Mouse (Mus musculus): ENCODE measurements around the gene Cps1.

Gene Cps1

DNA sequence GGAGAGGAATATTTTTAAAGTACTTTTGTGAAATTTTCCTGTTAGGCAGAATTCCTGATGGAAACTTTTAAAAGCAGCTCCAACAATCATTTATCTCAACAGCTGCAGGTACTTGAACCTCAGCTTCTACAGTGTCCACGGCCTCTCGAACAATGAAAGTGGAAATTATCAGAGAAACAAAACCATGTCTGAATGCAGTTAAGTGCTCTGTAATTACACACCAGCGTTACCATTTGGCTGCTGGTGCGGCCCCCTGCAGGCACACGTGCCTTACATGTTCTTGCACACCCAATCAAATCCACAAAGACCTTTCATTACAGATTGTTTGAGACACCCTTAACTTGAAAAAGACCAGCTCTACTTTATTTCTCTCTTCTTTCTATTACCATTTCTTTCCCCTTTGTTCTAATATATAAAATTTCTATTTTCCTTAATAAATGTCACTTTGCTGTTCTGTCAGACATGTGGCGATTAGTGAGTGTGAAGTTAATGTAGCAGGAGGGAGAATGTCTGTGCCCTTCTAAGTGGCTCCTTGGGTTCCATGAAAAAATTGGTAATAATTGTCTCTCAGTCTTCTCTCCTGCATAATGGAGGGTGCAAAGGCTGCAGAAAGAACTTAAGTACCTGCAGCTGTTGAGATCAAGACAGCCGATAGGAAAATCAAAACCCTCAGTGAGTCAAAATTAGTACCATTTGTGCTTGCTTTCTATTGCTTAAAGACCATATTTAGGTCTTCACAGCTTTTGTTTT lies 112.8 kb downstream of the Cps1 start:
- WGBS: 61% methylated on average over 7 of the region's 7 CpGs

DNA sequence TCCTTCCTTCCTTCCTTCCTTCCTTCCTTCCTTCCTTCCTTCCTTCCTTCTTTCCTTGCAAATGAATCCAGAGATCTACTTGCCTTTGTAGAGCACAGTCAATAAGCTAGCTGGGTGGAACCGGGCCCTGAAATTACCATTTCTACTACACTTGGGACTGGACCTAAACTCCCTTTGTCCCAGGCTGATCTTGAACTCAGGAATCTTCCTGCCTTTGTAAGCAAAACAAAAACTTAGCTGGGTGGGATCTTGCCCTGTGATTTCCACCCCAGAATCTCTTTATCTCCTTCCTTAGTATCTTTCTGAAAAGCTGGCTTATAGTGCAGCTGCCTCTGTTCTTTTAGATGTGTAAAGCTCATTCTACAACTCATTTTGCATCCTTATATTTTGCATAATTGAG lies 115.6 kb downstream of the Cps1 start:
- 88% methylated on average over 1 of the region's 1 CpGs for WGBS

DNA sequence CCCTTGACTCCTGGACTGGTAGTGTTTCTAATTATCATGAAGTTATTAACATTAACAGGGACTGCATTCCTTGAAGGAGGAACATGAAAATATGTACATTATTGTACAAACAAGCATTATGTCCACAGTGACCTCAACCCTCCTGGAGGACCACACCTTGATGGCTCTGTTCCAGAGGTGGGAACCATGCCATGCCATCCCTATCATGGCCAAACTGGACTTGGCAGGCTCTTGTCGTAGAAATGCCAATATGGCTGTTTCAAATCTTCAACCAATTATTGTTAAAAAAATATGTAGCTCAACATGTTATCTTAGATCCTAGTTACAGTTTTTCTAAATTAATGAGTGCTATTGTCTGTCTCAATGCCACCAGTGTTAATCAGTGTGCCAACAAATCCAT lies 116.1 kb downstream of the Cps1 start:
- WGBS: 91% methylated on average over 1 of the region's 1 CpGs

DNA sequence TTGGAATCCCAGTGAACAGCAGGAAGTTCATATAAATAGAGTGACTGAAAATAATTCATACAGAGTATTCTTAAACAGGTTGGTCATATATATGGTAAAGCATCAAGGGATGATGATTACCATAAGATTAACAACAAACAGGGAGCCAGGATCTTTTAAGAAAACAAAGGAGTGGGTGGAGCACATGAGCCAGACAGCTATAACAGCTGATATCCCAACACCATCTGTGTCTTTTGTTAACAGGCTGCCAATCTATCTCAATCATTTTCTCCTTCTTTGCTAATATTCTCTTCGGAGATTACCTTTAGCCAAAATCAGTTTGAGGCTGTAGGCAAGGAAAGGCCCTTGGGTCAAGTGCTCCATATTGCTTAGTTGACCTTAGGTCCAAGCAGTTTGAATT lies 142.4 kb downstream of the Cps1 start:
- 62% methylated on average over 1 of the region's 1 CpGs for WGBS

DNA sequence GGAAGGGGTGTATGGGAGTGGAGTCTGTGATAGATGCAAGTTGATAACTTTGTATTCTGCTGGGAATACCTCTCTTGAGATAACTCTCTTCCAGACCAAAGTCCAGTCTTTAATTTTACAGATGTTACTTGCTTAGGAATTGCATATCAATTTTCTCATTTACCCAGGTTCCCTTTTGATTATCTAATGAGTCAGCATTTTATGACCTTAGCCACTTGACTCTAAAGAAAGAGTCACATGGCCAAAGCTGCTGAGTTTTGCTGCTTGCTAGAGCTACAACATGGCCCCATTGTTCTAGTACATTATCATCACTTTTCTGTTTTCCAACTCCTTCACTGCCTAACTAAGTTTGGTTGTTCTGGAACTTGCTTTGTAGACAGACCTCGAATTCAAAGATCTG lies 153.4 kb downstream of the Cps1 start:
- WGBS: 80% methylated on average over 1 of the region's 1 CpGs
